Mouse (Mus musculus) yolk sac, embryonic 10.5 days (tissue): ENCODE data around the gene 2610042L04Rik.
"Not testable (repeated sequence)": the region's sequence is repeated elsewhere in the genome, so short reads cannot be mapped to it uniquely, and the experiment has no call there.

Experiments used
- DNase-seq: peaks from one replicate; pipeline ENCODE4 v3.0.0-alpha.2; 2017; ENCODE audit warnings: low spot score

The 2610042L04Rik gene

DNA sequence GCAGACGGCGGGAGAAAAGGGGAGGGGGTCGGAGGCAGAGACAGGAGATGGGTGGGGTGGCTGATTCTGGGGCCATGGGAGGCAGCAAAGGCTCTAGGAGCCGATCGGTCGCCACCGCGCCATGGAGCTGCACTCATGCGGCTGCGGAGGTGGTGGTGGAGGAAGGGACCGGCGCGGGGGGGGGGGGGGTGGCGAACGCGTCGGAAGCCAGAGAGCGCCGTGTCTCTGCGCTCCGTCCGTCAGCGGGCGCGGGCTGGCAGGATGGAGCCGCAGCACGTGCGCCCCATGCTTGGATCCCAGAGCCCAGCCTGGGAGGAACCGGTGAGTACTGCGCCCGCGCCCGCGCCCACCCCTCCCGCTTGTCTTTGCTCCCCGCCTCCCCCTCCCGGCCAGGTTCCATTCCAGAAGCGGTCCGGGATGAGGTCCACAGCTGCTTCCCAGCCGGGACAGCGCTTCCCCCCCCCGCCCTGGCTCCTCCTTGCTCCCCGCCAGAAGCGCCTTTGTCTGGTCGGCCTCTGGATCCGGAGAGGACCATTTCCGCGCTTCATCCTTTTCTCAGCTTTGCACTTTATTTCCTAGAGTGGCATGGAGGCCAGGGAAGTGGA is at the start of gene 2610042L04Rik:
Gene 2610042L04Rik, plus strand, starts transcription at position 288 of the 605 bp plus-strand sequence.
- peak; percentile 1 for DNase-seq

DNA sequence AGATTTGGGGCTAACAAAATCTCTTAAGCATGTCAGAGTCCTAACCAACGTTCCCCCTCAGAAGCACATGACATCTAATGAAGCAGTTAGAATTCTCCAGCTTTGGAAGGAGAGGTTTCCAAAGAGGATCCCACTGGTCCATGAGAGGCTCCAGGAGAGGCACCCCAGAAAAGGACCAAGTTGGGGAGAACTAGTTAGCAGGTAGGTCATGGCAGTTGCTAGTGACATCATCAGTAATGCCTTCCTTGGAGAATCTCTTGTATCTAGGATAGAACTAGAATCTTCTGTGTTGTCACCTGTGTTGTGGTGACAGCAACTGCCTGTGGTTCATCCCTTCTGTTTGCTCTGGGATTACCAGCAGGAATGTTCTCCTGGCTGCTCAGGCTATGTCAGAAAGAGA is 17.6 kb upstream of the 2610042L04Rik start, which contains the start of gene Gm3149:
Gene Gm3149, plus strand, starts transcription at position 301 of the 400 bp plus-strand sequence.
- DNase-seq, result not testable (repeated sequence)

DNA sequence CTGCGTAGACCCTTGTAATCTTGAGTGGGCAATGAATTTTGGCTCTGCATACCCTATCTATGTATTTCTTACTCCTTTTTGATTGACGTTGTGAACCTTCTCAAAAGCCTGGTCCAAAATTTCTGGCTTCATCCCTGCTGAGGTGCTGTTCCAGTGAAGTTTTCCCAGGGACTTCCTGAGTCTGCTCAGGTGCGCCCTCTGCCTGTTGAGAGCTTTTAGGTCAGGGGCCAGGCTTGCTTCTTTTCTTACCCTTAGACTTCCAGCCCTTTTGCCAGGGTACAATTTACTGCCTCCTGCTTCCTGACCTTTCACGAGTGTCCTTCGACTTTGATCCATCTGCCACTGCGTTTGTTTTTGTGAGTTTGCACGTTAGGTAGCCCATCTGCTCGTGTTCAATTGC is 943 bp downstream of the 2610042L04Rik start:
- not testable (repeated sequence) for DNase-seq

DNA sequence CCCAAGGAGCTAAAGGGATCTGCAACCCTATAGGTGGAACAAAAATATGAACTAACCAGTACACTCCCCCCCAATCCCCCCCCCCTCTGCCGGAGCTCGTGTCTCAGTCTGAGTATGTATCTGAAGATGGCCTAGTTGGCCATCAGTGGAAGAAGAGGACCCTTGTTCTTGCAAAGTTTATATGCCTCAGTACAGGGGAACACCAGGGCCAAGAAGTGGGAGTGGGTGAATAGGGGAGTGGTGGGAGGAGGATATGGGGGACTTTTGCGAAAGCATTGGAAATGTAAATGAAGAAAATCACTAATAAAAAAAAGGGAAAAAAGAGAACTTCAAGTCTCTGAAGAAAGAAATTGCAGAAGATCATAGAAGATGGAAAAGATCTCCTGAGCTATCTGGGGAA is 34.4 kb downstream of the 2610042L04Rik start:
- DNase-seq, result not testable (repeated sequence)

DNA sequence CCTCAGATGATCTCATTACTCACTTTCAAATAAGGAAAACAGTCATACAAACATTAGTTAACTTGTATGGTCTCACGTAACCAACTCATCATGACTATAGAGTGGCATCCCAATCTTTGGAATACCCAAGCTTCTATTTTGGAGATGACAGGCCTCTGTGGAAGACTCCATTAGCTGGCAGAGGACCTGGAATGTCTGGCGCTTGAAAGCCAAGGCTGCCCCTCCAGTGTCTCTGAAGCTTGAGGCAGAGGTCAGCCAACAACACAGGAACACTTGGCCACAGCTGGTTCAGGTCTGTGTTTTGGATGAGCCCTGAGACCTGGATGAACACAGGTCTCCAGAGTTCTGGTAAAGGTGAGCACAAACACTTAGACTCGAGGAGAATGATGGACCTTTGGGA is 35.1 kb downstream of the 2610042L04Rik start:
- DNase-seq, result not testable (repeated sequence)

DNA sequence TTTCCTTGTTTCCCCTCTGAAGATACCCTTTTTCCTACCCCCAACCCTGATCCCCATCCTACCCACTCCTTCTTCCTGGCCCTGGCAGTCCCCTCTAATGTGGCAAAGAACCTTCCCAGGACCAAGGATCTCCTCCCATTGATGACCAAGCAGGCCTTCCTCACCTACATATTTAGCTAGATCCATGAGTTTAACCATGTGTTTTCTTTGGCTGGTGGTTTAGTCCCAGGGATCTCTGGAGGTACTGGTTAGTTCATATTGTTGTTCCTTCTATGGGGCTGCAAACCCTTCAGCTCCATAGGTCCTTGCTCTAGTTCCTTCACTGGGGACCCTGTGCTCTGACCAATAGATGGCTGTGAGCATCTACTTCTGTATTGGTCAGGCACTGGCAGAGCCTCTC is 43.3 kb downstream of the 2610042L04Rik start:
- DNase-seq, result not testable (repeated sequence)

DNA sequence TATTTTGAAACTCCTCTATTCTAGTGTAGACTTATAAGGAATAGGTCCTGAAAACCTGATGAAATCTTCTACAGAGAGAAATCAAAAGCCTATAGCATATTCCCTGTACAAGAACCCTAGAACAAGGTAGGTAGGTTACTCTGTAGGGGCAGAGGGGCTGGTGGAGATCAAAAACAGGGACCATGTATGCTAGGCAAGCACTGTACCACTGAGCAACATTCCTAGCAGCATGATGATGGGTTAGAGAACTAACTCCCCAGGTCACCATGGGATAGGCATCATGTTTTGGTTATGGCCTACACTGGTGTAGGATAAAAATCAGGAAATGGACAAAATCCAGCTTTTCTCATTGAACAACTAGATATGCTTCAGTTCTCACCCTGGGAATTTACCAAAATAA is 51.0 kb downstream of the 2610042L04Rik start:
- not testable (repeated sequence) for DNase-seq

DNA sequence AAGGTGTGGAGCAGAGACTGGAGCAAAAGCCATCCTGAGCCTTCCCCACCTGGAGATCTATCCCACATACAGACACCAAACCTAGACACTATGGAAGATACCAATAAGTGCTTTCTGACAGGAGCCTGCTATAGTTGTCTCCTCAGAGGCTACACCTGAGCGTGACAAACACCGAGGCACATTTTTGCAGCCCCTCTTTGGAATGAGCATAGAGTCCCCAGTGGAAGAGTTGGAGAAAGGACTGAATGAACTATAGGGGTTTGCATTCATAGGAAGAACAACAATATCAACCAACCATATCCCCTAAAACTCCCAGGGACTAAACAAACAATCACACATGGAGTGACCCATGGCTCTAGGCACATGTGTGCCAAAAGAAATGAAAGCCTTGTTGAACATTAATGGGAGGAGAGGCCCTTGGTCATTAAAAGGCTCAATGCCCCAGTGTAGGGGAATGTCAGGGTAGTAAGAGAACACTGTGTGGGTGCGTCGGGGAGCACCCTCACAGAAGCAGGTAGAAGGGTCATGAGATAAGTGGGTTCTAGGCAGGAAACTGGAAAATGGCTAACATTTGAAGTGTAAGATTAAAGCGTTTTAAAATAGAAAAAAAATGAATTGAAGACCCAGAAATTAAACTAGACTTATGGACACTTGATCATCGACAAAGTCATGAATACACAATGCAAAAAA is 58.4 kb downstream of the 2610042L04Rik start:
- DNase-seq, result not testable (repeated sequence)

DNA sequence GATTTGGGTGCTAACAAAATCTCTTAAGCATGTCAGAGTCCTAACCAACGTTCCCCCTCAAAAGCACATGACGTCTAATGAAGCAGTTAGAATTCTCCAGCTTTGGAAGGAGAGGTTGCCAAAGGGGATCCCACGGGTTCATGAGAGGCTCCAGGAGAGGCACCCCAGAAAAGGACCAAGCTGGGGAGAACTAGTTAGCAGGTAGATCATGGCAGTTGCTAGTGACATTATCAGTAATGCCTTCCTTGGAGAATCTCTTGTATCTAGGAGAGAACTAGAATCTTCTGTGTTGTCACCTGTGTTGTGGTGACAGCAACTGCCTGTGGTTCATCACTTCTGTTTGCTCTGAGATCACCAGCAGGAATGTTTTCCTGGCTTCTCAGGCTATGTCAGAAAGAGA is 62.7 kb downstream of the 2610042L04Rik start, which contains the start of gene Gm3159:
Gene Gm3159, plus strand, starts transcription at position 301 of the 400 bp plus-strand sequence.
- DNase-seq, result not testable (repeated sequence)

DNA sequence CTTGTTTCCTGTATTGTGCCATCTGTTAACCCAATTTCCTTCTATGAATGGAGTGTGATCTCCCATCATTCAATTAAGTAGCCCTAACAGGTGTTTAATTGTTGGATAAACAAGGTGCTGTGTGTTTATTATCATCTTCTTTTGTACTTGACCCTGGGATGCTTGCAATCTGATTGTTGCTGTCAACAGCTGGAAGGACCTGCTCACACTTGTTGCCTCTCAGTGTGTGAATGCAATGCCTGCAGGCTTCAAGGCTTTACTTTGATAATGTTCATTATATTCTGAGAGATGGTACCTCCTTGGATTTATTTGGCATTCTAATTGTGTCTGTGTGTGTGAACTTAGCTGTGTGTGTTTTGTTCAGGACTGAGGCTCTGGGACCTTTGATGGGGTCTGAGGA is 64.1 kb downstream of the 2610042L04Rik start:
- not testable (repeated sequence) for DNase-seq

DNA sequence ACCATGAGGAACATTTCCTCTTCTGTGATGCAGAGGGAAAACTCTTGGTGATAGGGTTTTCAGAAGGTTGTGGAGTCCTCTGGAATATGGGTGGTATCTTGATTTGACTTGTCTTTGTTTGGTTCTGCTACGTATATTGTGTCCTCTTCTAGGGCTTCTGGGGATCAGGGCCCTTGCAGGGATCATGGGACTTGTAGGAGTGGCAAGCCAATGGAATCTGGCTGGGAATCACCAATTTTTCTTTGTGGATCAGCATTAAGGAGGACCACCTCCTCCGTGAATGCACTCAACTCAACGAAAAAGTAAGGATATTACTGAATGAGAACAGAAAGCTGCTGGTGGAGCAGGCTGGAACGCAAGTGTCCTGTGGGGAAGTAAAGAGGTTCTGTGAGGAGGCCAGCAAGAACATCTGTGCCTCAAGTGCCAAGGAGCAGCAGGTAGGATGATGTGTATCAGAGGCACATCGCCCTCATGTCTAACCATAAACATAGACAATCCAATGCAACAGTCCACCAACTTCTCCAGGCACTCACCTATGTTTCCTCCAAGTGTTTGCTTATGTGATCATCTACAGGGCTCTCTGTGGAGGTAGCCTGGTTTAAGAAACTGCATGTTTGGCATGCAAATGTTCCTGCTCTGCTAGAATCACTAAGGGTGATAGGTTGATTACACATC is 65.7 kb downstream of the 2610042L04Rik start:
- not testable (repeated sequence) for DNase-seq

DNA sequence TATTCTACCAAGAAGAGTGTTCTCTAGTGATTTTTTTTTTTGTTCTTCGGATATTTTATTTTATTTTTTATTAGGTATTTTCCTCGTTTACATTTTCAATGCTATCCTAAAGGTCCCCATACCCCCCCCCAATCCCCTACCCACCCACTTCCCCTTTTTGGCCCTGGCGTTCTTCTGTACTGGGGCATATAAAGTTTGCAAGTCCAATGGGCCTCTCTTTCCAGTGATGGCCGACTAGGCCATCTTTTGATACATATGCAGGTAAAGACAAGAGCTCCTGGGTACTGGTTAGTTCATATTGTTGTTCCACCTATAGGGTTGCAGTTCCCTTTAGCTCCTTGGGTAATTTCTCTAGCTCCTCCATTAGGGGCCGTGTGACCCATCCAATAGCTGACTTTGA is 66.7 kb downstream of the 2610042L04Rik start:
- not testable (repeated sequence) for DNase-seq

DNA sequence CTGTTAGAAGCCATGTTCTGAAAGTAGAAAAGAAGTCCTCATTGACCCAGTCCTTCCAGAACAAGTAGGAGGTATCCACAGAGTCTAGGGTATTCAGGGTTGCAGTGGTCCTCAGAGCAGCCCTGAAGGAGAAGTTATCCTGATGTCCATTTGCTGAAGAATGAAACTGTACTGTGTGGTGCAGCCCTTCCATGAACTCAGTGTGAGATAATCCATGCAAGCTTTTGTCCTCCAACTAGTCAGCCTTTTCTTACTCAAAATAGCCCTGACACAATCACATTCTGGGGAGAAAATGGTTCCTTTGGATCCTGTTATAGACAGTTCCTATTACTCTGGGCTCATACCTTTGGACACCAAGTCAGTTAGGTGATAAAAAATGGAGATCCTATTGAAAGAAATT is 69.3 kb downstream of the 2610042L04Rik start:
- not testable (repeated sequence) for DNase-seq
